Mouse (Mus musculus) regulatory T cell (primary cell): ENCODE data around the gene Thoc6.

Source experiments
- in situ Hi-C: fragments of 300-600 bp; cut with MboI, MseI; formaldehyde crosslinking; loops from one replicate; pipeline ENCODE4 v1.15.1; 2025; ENCODE audit warnings: high pct_unique_total_duplicates

Thoc6 gene

GRCm38 (mm10) chr17:23673424-23674073, at the start of gene Thoc6, which contains the start of gene Hcfc1r1:
Thoc6 (minus strand) TSS chr17:23673882.
Hcfc1r1 (plus strand) TSS chr17:23673596.
- in situ Hi-C loops = no loop called here

DNA sequence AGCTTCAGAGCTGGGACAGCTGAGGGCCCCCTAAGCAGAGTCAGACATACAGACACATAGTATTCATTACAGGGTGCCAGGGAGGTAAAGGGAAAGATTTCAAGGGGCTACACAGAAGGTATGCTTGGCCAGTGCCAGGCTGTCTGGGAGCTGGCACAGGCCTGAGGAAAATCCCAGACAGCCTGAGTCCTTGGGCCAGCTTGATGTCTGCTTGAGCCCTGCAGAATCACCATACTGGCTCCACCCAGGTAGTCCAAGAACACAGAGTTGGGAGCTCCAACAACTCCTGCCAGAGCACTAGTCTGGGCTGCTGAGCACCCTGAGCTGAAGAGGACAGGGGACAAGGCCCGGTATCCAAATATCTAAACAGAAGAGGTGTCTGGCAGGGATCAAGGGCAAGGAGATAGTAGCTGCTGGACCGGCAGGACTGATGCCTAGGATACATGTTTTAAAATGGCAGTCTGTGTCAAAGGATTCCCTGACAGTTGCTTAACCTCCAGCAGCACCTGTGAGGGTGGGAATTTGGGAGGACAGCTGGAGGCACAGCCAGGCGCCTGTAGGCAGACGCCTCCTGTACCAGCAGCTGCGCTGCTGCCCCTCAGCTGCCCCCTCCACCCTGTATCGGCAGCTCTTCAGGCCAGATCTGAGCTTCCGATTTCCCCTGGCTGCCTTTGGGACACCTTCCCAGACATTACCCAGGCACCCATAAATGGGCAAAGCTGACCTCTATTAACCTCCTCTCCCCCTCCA, 48.9 kb upstream of the Thoc6 start, which contains the start of gene 1520401A03Rik:
TSS of gene 1520401A03Rik (minus strand) at position 408 of the 750 bp plus-strand sequence.
- in situ Hi-C loops = no loop called here

DNA sequence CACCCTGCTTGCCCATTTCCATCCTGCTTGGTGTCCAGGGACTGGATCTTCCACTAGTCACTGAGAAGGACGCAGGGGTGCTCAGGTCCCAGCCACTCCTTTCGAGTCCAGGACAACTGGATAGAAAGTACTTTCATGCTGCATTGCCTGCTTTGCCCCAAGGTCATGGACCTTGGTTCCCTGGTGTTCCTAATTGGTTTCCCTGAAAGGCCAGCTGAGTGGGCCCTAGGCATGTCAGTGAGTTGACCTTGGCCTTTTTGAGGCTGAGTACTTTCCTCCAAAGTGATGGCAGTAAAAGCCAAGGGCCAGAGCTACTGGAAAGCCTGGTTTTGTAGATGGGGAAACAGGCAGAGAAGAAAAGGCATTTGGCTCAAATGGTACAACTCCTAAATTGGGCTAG, 48.2 kb upstream of the Thoc6 start:
- in situ Hi-C loops = no loop called here

GRCm38 (mm10) chr17:23719455-23719854, 45.8 kb upstream of the Thoc6 start:
- in situ Hi-C loops = loop anchor here (10.0 kb wide), 1 partner anchor 1645 kb away; no protein-coding TSS in a partner anchor

DNA sequence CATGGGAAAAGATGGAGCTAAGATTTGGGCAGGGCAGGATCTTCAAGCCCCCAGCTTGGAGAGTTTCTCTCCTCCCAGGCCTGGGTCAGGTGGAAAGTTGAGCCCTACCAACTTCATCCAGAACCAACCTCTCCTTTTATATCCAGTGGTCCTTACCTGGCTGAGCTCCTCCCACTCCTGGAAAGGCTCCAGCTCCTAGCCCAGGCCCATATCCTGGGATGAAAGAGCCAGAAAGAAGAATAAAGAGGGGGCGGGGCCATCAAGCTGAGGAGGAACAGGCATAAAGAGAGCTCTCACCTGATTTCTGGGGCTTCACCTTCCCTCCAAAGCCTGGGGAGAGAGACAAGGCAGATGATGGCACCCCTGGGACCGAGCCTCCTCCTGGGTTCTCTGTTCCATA, 43.3 kb upstream of the Thoc6 start:
- in situ Hi-C loops = loop anchor here (10.0 kb wide), 1 partner anchor 1642 kb away; no protein-coding TSS in a partner anchor

GRCm38 (mm10) chr17:23706212-23706611, 32.5 kb upstream of the Thoc6 start:
- in situ Hi-C loops = loop anchor here (5.0 kb wide), 1 partner anchor 39 kb away; no protein-coding TSS in a partner anchor

DNA sequence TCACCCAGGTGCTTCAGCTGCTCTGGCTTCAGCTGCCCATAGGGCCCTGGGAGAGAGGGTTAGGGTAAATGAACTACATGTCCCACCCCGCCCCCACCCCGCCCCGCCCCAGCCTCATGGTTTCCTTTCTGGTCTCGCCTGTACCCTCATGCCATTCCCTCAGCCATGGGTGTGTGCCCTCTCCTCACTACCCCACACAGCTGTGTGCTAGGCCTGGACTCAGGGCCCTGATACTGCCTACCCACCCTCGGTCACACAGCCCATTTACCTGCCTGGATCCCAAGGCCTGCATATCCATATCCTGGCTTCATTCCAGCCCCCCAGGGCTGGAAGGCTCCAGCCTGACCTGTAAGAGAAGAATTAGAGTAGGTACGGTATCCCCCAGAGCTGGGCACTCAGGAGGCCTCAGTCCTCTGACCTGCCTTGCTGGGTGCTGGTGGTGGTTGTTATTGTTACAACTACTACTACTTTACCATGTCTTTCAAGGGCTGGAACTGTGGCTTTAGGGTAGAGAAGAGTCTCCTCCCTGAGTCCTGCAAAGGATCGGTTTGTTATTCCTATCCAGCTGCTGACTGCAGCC, 31.9 kb upstream of the Thoc6 start:
- in situ Hi-C loops = loop anchor here (5.0 kb wide), 1 partner anchor 38 kb away; no protein-coding TSS in a partner anchor

- in situ Hi-C loops = loop anchor here (5.0 kb wide), 1 partner anchor 37 kb away; no protein-coding TSS in a partner anchor
Observed at GRCm38 (mm10) chr17:23704741-23705140, 31.1 kb upstream of the Thoc6 start.

DNA sequence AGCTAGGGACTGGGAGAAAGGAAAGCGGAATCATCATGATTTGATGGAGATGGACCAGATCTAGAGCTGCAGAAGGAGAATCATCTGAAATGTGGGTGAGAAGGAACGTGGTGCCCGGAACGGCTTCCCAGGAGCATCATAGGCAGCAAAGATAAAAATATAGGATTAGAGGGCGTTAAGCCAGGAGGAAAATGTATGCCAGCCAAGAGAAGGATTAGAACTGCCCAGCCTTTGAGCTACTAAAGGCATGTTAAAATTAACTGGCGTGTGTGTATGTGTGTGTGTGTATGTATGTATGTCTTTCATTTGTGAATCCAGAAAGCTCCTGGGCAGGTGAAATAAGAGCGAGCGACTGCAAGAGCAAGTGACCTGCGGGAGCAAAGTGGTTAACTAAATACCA, 29.6 kb upstream of the Thoc6 start:
- in situ Hi-C loops = no loop called here

DNA sequence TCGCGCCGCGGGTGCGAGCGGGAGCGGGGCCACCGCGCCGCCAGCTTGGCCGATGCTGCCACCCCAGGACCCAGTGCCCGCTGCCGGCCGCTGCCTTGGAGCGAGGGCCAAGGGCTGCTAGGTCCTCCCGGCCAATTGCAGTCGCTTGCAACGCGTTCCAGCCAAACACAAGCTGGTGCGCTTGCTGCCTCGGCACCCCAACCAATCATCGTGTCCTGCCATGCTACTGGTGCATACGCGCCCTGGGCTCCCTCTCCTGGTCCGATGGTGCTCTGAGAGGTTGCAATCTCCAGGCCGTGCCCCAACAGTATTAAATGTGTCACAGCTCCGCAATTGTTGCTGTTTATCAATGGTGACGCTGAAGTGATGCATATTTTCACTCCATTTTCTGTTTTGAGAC, 26.4 kb upstream of the Thoc6 start:
- in situ Hi-C loops = no loop called here

- in situ Hi-C loops = no loop called here
Observed at GRCm38 (mm10) chr17:23699131-23700077, 25.7 kb upstream of the Thoc6 start.

DNA sequence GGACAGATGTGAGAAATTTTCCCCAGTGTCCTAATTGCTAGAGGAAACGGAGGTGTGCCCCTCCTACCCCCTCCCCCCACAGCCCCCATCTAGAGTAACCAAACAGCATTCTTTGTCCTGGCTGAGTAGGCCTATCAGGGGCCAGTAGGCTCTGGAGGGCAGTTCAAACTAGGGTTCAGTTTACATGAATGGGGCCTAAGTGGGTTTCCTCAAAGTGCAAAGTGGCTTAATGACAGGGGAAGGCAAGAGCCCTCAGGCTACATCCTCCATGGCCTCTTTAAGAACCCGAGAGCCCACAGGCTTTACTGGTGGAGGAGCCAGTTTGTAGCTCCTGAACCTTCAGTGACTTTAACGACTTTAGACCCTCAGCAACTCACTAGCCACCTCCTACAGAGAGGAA, 22.1 kb upstream of the Thoc6 start:
- in situ Hi-C loops = no loop called here

DNA sequence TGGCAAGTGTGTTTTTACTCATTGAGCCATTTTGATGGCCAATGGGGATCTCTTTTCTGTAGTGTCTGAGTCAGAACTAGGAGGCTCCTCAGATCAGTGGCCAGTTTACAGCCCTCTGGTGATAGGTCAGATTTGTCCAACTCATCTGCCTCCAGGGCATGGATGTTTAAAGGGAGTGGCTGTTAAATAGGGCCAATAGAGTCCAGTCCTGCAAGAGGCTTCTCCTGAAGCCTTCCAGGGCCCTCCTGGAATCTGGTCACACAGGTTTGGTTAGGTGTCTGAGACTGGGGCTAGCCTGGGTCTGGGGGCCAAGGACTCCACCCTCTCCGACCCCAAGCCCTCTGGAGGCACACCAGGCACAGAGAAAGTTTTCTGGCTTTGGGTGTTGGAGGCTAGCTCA, 20.8 kb upstream of the Thoc6 start:
- in situ Hi-C loops = no loop called here

GRCm38 (mm10) chr17:23683856-23684672, 10.4 kb upstream of the Thoc6 start, which contains the start of gene Cldn9:
Cldn9 (minus strand) TSS chr17:23684026.
- in situ Hi-C loops = no loop called here

- in situ Hi-C loops = no loop called here
Observed at GRCm38 (mm10) chr17:23683226-23683625, 9.5 kb upstream of the Thoc6 start.

DNA sequence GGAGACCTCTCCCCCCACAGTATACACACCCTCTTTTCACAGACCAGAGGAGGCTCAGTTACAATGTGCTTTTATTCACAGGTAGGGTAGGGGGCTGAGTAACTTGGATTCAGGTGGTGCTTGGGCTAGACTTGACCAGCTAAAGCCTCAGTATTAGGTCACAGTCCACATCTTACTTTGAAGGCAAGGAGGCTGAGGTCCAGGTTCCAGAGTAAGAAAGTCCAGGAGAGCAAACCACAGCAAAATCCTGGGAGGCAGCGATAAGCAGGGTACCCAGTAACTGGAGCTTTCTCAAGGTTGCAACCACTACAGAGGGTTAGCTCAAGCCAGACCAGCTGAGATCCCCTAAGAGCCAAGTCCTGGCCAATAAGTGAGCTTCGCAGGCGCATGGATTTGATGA, 8.8 kb upstream of the Thoc6 start:
- in situ Hi-C loops = no loop called here

DNA sequence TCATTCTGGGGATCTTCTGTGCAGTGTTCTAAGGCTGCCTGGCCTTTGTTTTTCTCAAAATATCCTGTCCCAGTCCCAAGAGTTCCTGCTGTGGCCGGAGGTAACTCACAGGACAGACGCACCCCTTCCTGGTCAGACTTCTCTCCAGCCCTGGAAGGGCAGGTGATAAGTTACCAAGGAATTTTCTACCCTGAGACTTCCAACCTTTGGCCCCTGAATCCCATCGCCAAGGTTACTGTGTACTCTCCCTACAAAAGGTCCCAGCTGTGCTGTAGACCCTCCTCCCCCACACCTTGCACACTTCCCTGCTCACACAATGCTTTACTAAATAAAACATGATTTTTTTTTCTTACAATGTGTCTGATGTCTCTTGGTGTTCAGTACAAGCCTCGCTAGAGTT, 8.4 kb upstream of the Thoc6 start:
- in situ Hi-C loops = no loop called here

DNA sequence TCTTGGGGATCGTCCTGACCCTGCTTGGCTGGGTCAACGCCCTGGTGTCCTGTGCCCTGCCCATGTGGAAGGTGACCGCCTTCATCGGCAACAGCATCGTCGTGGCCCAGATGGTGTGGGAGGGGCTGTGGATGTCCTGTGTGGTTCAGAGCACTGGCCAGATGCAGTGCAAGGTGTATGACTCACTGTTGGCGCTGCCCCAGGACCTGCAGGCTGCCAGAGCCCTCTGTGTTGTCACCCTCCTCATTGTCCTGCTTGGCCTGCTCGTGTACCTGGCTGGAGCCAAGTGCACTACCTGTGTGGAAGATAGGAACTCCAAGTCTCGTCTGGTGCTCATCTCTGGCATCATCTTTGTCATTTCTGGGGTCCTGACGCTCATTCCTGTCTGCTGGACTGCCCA, 7.4 kb upstream of the Thoc6 start:
- in situ Hi-C loops = no loop called here

GRCm38 (mm10) chr17:23680336-23680735, 6.7 kb upstream of the Thoc6 start:
- in situ Hi-C loops = no loop called here

- in situ Hi-C loops = no loop called here
Observed at GRCm38 (mm10) chr17:23679127-23679835, 5.6 kb upstream of the Thoc6 start, which contains the start of gene Cldn6. Cldn6 (plus strand) TSS chr17:23679249.
